Mouse (Mus musculus): ENCODE measurements around the gene Itga3. TPM values are rescaled to one million over a fixed set of nuclear protein-coding genes. Genes with fewer than 3 reads are reported as not detected.
A peak's percentile ranks its signal among the peaks of the same experiment; 100 is the strongest.

Itga3 gene
- polyA plus RNA-seq, 1 experiment from 2014 or later: 4.4 TPM

DNA sequence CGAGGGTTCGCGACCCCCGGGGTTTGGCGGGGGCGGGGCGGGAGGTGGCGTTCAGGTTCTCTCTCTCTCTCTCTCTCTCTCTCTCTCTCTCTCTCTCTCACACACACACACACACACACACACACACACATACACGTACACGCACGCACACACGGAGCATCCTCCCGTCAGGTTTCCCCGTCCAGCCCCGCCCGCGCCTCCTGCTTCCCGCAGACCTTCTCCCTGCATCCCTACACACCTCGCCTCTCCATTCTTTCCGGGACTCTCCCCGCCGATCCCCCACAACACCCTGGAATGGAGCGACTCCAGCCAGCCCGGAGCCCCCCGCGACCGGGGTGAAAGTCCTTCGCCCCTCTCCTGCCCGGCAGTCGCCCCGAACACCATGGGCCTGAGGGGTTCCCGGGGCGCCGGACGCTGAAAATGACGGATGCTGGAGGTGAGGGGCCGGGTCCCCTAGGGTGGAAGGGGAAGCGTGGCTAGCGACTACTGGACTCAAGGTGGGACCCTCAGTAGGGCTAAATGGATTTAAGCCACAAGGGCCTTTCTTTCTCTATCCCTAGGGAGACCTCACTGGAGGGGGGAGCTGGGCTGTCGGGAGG lies 66.4 kb downstream of the Itga3 start:
- Histone ChIP-seq H3K9me3 (ENCODE audit: control insufficient read depth, low read length) (no peaks in the 10 kb centered on the region), H3K27me3 (ENCODE audit: control insufficient read depth, insufficient read depth, low read length) (no peaks in the 10 kb centered on the region), H3K27ac (ENCODE audit: low read depth, low read length) (peak overlapping the region; percentile 95), H3K4me1 (replicated peaks; ENCODE audit: control insufficient read depth, insufficient read depth, low read length) (peaks cover 14% of the 10 kb centered on the region; the same call in 1 of the 2 replicates), H3K4me2 (replicated peaks; ENCODE audit: low read depth, low read length) (peak overlapping the region; percentile 74), H3K36me3 (ENCODE audit: control insufficient read depth, insufficient read depth, low read length) (peaks cover 3% of the 10 kb centered on the region; the same call in 1 of the 2 replicates), H3K9ac (ENCODE audit: low read depth, low read length) (peak overlapping the region; percentile 96), H3K4me3 (ENCODE audit: low read depth, low read length) (peak overlapping the region; percentile 76)
- 0% methylated on average over 28 of the region's 40 CpGs for WGBS
- DNase-seq (ENCODE audit: low spot score): peak; percentile 67
- ATAC-seq (ENCODE audit: low FRiP score): peak; percentile 35

DNA sequence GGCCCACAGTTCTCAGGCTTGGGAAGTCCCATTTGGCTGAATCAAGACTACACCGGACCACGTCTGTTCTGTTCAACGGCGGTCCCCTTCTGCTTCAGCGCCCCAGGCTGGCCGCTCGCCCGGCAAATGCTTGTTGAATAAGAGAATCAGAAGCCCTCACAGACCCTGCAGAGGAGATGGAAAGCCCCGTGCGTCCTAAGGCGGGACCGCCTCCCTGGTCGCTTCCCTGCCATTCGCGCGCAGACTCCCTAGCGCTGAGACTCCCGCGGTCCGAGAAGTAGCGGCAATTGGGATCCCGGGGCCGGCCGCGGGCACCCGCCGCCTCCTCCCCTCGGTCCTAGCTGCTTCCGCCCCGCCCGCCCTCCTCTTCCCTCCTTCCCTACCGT lies 67.0 kb downstream of the Itga3 start, which contains the start of gene Samd14:
Gene Samd14 (plus strand): TSS at position 251 of the 386 bp plus-strand sequence.
- Histone ChIP-seq H3K4me1 (replicated peaks; ENCODE audit: control insufficient read depth, insufficient read depth, low read length) (peaks cover 14% of the 10 kb centered on the region; the same call in 1 of the 2 replicates), H3K9ac (ENCODE audit: low read depth, low read length) (peak within 1 kb of the TSS; percentile 96), H3K27ac (ENCODE audit: low read depth, low read length) (peak within 1 kb of the TSS; percentile 95), H3K9me3 (ENCODE audit: control insufficient read depth, low read length) (no peaks in the 10 kb centered on the region), H3K27me3 (ENCODE audit: control insufficient read depth, insufficient read depth, low read length) (no peaks in the 10 kb centered on the region), H3K4me2 (replicated peaks; ENCODE audit: low read depth, low read length) (peak within 1 kb of the TSS; percentile 74), H3K4me3 (ENCODE audit: low read depth, low read length) (peak within 1 kb of the TSS; percentile 76), H3K36me3 (ENCODE audit: control insufficient read depth, insufficient read depth, low read length) (0 out of 2 replicates have a peak, but pooled peaks cover 2% of the 10 kb centered on the region)
- ATAC-seq (ENCODE audit: low FRiP score) (peak; percentile 69), DNase-seq (ENCODE audit: low spot score) (peak; percentile 83)
- under 1% methylated on average over 28 of the region's 32 CpGs for WGBS

DNA sequence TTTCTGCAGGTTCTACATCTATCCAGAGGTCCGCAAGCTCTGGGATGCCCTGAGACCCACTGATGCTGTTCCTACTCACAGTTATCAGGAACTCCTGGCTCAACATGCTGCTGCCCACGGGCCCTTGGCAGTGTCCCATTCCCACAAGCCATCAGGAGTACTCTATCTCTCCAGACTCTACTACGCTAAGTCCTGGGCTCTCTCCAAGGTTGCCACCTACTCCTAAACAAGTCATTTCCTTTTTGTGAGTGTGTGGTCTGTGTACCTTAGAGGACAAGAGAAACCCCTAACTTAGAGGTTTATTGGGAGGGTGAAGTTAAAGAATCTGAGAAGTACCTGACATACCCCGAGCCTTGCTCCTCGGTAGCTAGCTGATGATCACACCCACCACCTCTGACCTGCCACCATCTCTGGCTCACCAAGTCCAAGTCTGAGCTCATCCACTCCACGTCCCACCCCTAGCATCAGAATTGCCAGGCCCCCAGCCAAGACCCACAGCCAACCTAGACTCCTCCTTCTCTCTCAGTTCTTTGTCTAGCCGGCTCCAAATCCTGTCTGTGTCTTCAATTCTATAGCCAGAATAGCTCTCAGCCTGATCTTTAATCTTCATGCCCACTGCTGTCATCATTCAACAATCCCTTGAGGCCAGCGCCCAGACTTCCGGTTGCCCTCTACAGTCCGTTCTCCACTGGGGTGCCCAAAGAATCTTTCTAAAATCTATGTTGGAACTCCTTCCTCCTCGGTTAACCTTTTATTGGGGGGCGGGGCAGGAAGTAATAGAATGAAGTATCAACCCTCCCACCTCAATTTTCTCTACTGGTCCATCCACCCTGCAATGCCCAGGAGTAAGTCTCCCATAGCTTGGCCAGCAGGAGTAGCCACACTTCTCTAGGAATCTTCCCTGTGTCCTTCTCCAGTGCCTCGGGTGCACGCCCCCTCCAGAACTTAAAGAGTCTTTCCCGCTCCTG lies 67.7 kb downstream of the Itga3 start:
- H3K4me1 ChIP-seq (replicated peaks; ENCODE audit: control insufficient read depth, insufficient read depth, low read length): peaks cover 14% of the 10 kb centered on the region; the same call in 1 of the 2 replicates
- peak; percentile 8; the same call in 1 of the 2 replicates for ATAC-seq (ENCODE audit: low FRiP score)

DNA sequence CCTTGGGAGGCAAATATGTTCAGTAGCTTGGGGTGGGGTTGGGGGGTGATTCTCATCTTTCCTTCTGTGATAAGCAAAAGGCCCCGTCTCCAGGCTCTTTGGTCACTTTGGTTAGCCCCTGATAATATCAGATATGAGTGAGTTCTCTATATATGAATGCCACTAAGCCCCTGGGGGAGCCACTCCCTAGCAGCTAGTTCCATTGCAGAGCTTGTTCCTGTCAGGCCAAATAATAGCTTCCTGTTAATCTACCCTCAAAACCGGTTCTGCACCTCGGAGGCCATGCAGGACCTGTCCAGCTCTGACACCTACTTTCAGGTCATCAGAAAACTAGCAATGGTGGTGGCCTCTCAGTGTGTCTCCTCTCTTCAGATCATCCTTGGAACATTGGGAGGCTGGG lies 69.2 kb downstream of the Itga3 start:
- Histone ChIP-seq H3K9me3 (ENCODE audit: control insufficient read depth, low read length) (no peaks in the 10 kb centered on the region), H3K4me1 (replicated peaks; ENCODE audit: control insufficient read depth, insufficient read depth, low read length) (peaks cover 11% of the 10 kb centered on the region; the same call in 1 of the 2 replicates), H3K4me3 (ENCODE audit: low read depth, low read length) (no peak overlapping the region), H3K27me3 (ENCODE audit: control insufficient read depth, insufficient read depth, low read length) (no peaks in the 10 kb centered on the region), H3K9ac (ENCODE audit: low read depth, low read length) (no peak overlapping the region), H3K27ac (ENCODE audit: low read depth, low read length) (0 out of 2 replicates have a peak overlapping the region, but pooled peaks have one; percentile 70), H3K4me2 (replicated peaks; ENCODE audit: low read depth, low read length) (no peak overlapping the region), H3K36me3 (ENCODE audit: control insufficient read depth, insufficient read depth, low read length) (no peaks in the 10 kb centered on the region; the same call in 1 of the 2 replicates)
- DNase-seq (ENCODE audit: low spot score) (no peak), ATAC-seq (ENCODE audit: low FRiP score) (no peak)
- 81% methylated on average over 3 of the region's 3 CpGs for WGBS

More for the DNA sequence above, 67.7 kb downstream of the Itga3 start:
- H3K36me3 ChIP-seq (ENCODE audit: control insufficient read depth, insufficient read depth, low read length): no peaks in the 10 kb centered on the region
- H3K4me2 ChIP-seq (replicated peaks; ENCODE audit: low read depth, low read length): peak overlapping the region; percentile 74
- peak; percentile 55 for DNase-seq (ENCODE audit: low spot score)
- no peaks in the 10 kb centered on the region for H3K9me3 ChIP-seq (ENCODE audit: control insufficient read depth, low read length)
- WGBS: 35% methylated on average over 15 of the region's 15 CpGs
- peak overlapping the region; percentile 96 for H3K9ac ChIP-seq (ENCODE audit: low read depth, low read length)
- H3K4me3 ChIP-seq (ENCODE audit: low read depth, low read length): peak overlapping the region; percentile 76
- H3K27ac ChIP-seq (ENCODE audit: low read depth, low read length): peak overlapping the region; percentile 95
- no peaks in the 10 kb centered on the region for H3K27me3 ChIP-seq (ENCODE audit: control insufficient read depth, insufficient read depth, low read length)

DNA sequence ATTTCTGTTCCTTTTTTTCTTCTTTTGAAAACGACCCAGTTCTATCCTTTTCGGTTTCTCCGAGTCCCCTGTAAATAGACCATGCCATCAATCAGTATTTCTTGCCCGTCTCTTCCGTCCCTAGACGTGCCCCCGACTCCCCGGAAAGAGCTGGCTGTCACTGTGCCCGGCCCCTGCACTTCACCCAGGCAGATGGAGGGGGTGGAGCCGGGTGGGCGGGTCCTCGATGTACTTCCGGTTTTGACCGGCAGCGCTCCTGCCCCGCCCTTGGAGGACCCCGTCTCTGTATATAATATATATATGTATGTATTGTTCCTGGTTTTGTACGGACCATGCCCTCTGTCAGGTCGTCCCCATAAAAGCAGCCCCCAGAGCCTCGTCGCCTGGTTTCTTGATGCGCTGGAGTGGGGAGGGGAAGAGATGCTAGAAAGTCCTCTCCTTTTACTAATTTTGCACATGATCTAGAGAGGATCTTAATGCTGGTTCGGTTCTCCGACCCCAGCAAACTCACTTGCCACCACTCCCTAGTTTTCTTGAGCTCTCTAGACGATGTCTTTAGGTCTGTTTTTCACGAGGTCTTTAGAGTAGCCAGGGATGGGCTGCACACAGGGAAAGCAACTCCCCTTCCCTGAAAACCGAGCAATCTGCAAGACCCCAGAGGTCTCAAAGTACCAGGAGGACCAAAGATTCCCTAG lies 69.9 kb downstream of the Itga3 start:
- Histone ChIP-seq H3K36me3 (ENCODE audit: control insufficient read depth, insufficient read depth, low read length) (peaks cover 6% of the 10 kb centered on the region; the same call in 1 of the 2 replicates), H3K4me3 (ENCODE audit: low read depth, low read length) (peak overlapping the region; percentile 37), H3K9me3 (ENCODE audit: control insufficient read depth, low read length) (no peaks in the 10 kb centered on the region), H3K27ac (ENCODE audit: low read depth, low read length) (peak overlapping the region; percentile 70), H3K9ac (ENCODE audit: low read depth, low read length) (peak overlapping the region; percentile 69), H3K27me3 (ENCODE audit: control insufficient read depth, insufficient read depth, low read length) (no peaks in the 10 kb centered on the region), H3K4me2 (replicated peaks; ENCODE audit: low read depth, low read length) (peak overlapping the region; percentile 57), H3K4me1 (replicated peaks; ENCODE audit: control insufficient read depth, insufficient read depth, low read length) (peaks cover 11% of the 10 kb centered on the region; the same call in 1 of the 2 replicates)
- ATAC-seq (ENCODE audit: low FRiP score): peak; percentile 66
- peak; percentile 88 for DNase-seq (ENCODE audit: low spot score)
- 2% methylated on average over 27 of the region's 27 CpGs for WGBS

DNA sequence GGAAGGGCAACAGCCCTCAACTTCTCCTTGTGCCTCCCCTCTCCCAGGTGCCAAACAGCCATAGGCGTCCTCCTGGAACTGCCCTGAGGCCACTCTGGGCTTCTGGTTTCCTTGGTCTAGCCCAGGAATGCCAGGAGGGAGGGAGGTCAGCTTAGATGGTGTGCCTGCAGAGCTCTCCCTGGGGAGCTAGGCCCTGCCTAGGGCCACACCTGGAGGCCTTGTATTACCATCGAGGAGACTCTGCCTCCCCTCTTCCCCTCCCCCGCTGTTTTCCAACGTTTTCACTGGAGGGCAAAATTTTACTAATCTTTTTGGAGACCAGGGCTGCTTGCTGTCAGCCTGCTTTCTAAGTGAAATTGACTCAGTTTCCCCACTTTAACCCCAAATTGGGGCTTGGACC lies 70.6 kb downstream of the Itga3 start:
- H3K36me3 ChIP-seq (ENCODE audit: control insufficient read depth, insufficient read depth, low read length): peaks cover 9% of the 10 kb centered on the region; the same call in 1 of the 2 replicates
- peaks cover 9% of the 10 kb centered on the region; the same call in 1 of the 2 replicates for H3K4me1 ChIP-seq (replicated peaks; ENCODE audit: control insufficient read depth, insufficient read depth, low read length)
- no peak for DNase-seq (ENCODE audit: low spot score)
- peak overlapping the region; percentile 10; the same call in 1 of the 2 replicates for H3K4me3 ChIP-seq (ENCODE audit: low read depth, low read length)
- H3K27me3 ChIP-seq (ENCODE audit: control insufficient read depth, insufficient read depth, low read length): no peaks in the 10 kb centered on the region
- H3K9me3 ChIP-seq (ENCODE audit: control insufficient read depth, low read length): no peaks in the 10 kb centered on the region
- peak overlapping the region; percentile 57; the same call in 1 of the 2 replicates for H3K4me2 ChIP-seq (replicated peaks; ENCODE audit: low read depth, low read length)
- H3K27ac ChIP-seq (ENCODE audit: low read depth, low read length): peak overlapping the region; percentile 51
- no peak overlapping the region for H3K9ac ChIP-seq (ENCODE audit: low read depth, low read length)
- ATAC-seq (ENCODE audit: low FRiP score): peak; percentile 8; the same call in 1 of the 2 replicates
- WGBS: 38% methylated on average over 4 of the region's 4 CpGs

DNA sequence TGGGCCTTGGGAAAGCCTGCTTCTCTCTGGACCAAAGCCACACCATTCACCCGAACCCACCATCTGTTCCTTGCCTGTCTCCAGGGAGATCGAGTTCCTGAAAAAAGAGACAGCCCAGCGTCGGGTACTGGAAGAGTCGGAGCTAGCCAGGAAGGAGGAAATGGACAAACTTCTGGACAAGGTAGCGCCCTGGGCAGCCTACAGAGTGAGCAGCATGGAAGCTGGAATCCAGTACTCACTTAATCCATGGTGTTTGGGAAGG lies 71.7 kb downstream of the Itga3 start:
- Histone ChIP-seq H3K4me3 (ENCODE audit: low read depth, low read length) (no peak overlapping the region), H3K4me1 (replicated peaks; ENCODE audit: control insufficient read depth, insufficient read depth, low read length) (peaks cover 17% of the 10 kb centered on the region), H3K27ac (ENCODE audit: low read depth, low read length) (no peak overlapping the region), H3K9me3 (ENCODE audit: control insufficient read depth, low read length) (no peaks in the 10 kb centered on the region), H3K36me3 (ENCODE audit: control insufficient read depth, insufficient read depth, low read length) (peaks cover 12% of the 10 kb centered on the region; the same call in 1 of the 2 replicates), H3K9ac (ENCODE audit: low read depth, low read length) (no peak overlapping the region), H3K4me2 (replicated peaks; ENCODE audit: low read depth, low read length) (no peak overlapping the region), H3K27me3 (ENCODE audit: control insufficient read depth, insufficient read depth, low read length) (no peaks in the 10 kb centered on the region)
- ATAC-seq (ENCODE audit: low FRiP score) (no peak), DNase-seq (ENCODE audit: low spot score) (no peak)
- WGBS: 64% methylated on average over 6 of the region's 6 CpGs
